Mouse (Mus musculus) cerebellum, adult 2 months (tissue): ENCODE data around the gene Pex13. TPM values are rescaled to one million over a fixed set of nuclear protein-coding genes. Genes with fewer than 3 reads are reported as not detected.

Source experiments
- DNase-seq, 2 experiments: peaks; one replicate each; pipeline ENCODE4 v3.0.0; 2021
- H3K27ac ChIP-seq: fragments of 200-500 bp; 2 replicates; pipeline ENCODE4 v1.5.1; 2012; ENCODE audit warnings: low read length, control low read depth, inconsistent platforms; ENCODE audit not compliant: insufficient read depth
- H3K27me3 ChIP-seq: fragments of 200-500 bp; 2 replicates; pipeline ENCODE4 v1.6.1; 2012; ENCODE audit warnings: inconsistent platforms, mild to moderate bottlenecking, low read length, moderate library complexity; ENCODE audit not compliant: control insufficient read depth, insufficient read depth
- H3K4me1 ChIP-seq: fragments of 200-500 bp; 2 replicates; pipeline ENCODE4 v1.6.1; 2011; ENCODE audit warnings: low read length; ENCODE audit not compliant: control insufficient read depth, insufficient read depth
- H3K4me3 ChIP-seq: fragments of 200-500 bp; replicated peaks from 2 replicates; pipeline ENCODE3; 2011; ENCODE audit warnings: mild to moderate bottlenecking, low read depth, low read length, control low read depth; ENCODE audit not compliant: insufficient read depth
- CTCF ChIP-seq: fragments of 200-500 bp; IDR thresholded peaks from 2 replicates; pipeline ENCODE4 v1.5.1; 2011; ENCODE audit warnings: low read depth, mild to moderate bottlenecking, control low read depth, low read length, moderate library complexity, borderline replicate concordance; ENCODE audit not compliant: insufficient read depth
- POLR2A ChIP-seq: fragments of 200-500 bp; IDR thresholded peaks from 2 replicates; pipeline ENCODE4 v1.6.1; 2011; ENCODE audit warnings: low read length, control low read depth, borderline replicate concordance; ENCODE audit not compliant: insufficient read depth
- WGBS: fragments of 180-500 bp; shearing (Covaris S2); methylation state at CpG from one replicate; pipeline ENCODE4 v1.1.7; 2018; 5-methylcytosine and 5-hydroxymethylcytosine counted together
- polyA plus RNA-seq: library from polyadenylated mRNA; depleted of rRNA; stranded (reverse); fragments of >200 nt; gene quantifications from 2 replicates; pipeline ENCODE4 v1.2.3, GENCODE M21; 2012

Pex13 gene
- polyA plus RNA-seq, 1 experiment, result 18.5 TPM

DNA sequence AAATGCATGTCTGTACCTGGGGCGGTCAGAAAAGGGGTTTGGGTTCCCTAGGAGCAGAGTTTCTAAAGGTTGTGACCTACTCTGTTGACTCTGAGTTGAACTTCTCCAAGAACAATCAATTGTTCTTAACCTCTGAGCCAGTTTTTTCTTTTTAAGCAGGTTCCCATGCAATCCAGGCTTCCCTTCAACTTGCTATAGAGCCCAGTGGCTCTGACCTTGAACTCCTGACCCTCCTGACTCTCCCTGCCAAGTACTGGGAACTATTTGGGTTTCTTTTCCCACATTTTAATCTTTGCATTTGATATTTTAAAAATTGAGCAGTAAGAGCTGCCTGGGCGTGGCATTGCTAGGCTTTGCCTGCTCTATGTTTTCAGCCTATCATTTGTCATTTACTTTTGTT lies 27.5 kb upstream of the Pex13 start:
- no peaks in the 10 kb centered on the region for H3K27me3 ChIP-seq
- H3K4me3 ChIP-seq, result no peak overlapping the region
- no peak for DNase-seq
- 98% methylated on average over 2 of the region's 2 CpGs for WGBS
- H3K4me1 ChIP-seq, result no peaks in the 10 kb centered on the region
- H3K27ac ChIP-seq, result no peak overlapping the region
- TF ChIP-seq CTCF (no peak), POLR2A (no peak)

DNA sequence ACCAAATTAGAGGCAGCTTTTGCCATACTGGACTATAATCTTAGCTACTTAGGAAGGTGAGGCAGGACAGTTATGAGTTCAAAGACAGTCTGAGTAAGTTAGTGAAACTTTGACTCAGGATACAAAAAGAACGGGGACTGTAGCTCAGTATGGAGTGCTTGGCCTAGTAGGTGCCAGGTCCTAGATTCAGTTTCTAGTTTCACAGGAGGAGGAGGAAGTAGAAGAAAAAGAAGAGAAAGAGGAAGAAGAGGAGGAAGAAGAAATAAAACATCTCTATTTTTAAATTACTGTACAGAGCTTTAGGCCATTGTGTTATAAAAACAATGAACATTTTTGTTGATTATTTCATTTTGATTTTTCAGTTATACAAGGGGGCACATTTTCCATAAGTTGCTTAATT lies 22.3 kb upstream of the Pex13 start:
- Histone ChIP-seq H3K4me3 (no peak overlapping the region), H3K27me3 (no peaks in the 10 kb centered on the region), H3K27ac (no peak overlapping the region), H3K4me1 (no peaks in the 10 kb centered on the region)
- no peak for DNase-seq
- TF ChIP-seq POLR2A (no peak), CTCF (no peak)
- WGBS, result 94% methylated on average over 1 of the region's 1 CpGs

DNA sequence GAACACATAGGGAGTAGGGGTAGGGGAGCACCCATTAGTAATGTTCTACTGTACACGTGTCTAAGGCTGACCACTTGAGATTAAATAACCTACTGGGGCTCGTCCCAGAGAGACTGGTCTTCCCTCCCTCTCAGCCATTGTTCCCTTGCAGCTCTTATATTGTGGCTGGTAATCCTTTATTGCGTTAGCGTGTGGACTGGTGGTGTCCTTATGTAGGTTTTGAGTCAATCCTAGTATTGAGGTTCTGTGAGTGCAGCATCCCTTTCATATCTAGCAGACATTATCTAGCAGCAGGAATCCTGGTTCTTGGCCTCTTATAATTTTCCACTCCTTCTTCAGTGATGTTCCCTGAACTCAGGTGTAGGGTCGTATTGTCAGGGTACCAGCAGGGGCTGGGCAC lies 20.9 kb upstream of the Pex13 start:
- TF ChIP-seq CTCF, result no peak
- TF ChIP-seq POLR2A, result no peak
- DNase-seq, result no peak
- Histone ChIP-seq H3K4me3 (no peak overlapping the region), H3K27ac (no peak overlapping the region), H3K27me3 (no peaks in the 10 kb centered on the region), H3K4me1 (no peaks in the 10 kb centered on the region)
- WGBS, result 90% methylated on average over 5 of the region's 5 CpGs

DNA sequence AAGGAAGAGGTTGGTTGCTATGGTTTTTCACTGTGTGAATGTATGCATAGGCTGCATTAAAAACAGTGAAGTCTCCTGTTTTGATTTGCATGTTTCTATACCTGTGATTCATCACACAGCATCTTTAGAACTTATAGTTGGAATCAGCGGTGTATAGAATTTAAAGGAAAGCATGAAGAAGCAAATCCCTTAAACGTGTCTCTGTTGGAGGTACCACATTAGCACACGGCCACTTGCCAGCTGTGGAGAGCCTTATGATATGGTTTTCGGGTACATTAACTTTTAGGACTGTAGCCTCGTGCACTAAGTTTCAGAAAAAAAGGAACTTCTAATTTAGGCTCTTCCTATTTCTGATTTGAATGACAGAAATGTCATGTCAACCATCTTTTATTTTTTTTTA lies 16.8 kb upstream of the Pex13 start:
- TF ChIP-seq CTCF, result no peak
- no peak overlapping the region for H3K27ac ChIP-seq
- H3K4me3 ChIP-seq, result no peak overlapping the region
- H3K27me3 ChIP-seq, result no peaks in the 10 kb centered on the region
- WGBS, result 78% methylated on average over 5 of the region's 5 CpGs
- DNase-seq, result no peak
- H3K4me1 ChIP-seq, result no peaks in the 10 kb centered on the region

DNA sequence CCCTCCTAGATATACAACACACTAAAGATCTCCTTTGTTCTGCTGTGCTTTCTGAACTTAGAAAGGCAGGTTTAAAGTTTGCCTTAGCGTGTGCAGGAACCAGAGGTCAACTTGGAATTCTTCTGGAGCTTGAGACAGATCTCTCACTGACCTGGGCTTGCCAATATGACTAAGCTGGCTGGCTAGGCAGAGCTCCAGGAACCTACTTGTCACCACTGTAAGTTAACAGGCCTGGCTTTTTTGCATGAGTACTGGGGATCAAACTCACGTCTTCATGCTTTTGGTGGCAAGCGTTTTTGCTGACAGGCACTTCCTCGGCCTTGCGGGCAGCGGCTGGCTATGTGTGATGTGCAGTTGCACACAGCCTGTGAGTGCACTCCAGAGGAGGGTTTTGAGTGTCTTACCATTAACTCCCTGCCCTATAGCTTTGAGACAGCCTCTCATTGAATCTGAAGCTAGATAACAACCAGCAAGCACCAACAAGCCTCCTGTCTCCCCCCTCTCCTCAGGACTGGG lies 14.7 kb upstream of the Pex13 start:
- H3K4me1 ChIP-seq, result no peaks in the 10 kb centered on the region
- DNase-seq, result no peak
- no peak for TF ChIP-seq CTCF
- TF ChIP-seq POLR2A, result no peak
- 93% methylated on average over 6 of the region's 6 CpGs for whole genome bisulfite sequencing
- no peaks in the 10 kb centered on the region for H3K27me3 ChIP-seq
- H3K27ac ChIP-seq, result no peak overlapping the region
- no peak overlapping the region for H3K4me3 ChIP-seq

DNA sequence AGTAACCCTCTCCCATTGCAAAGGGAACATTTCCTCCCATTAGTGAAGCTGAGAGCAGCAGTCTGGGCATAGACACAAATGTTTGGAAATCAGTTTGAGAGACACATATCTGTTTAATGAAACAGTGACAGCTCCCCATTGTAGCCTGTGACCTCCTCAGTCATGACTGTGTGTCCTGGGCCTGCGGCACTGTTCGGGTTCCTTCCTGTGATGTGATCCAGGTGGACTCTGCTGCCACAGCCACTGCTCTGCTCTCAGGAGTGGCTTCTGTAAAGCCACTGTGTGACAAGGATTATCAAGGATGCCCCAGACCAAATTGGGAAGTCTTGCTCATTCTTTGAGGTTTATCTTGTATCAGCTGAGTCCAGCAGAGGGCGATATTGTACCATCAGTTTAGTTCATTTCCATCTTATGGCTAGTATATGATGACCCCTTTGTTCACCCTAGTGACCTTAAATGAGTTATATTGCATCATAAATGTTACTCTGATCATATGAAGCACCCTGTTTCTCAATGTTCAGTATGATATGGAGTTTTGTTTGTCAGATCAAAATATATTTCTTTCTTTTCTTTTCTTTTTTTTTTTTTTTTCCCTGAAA lies 13.4 kb upstream of the Pex13 start:
- DNase-seq, result peak; percentile 34 to 49
- TF ChIP-seq CTCF (peak; percentile 48), POLR2A (no peak)
- Histone ChIP-seq H3K4me3 (no peak overlapping the region), H3K27me3 (no peaks in the 10 kb centered on the region), H3K4me1 (no peaks in the 10 kb centered on the region), H3K27ac (no peak overlapping the region)
- WGBS, result 42% methylated on average over 3 of the region's 3 CpGs

DNA sequence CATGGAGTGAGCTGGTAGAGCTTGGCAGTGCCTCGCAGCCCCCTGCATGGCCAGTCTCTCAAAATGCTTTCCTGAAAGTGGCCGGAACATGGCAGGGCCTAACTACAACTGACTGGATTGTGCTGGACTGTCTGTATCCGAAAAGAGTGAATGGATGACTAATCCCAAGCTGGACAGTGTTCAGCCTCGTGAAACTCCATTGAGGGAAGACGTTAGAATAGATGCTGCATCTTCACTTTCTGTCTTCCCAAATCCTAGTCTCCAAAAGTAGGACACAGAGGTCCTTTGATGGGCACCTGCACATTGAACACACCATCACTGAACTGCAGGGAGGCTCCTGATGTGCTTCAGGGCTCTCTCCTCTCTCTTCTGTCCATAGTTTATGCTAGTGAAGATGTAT lies 10.3 kb upstream of the Pex13 start:
- no peaks in the 10 kb centered on the region for H3K4me1 ChIP-seq
- no peak overlapping the region for H3K27ac ChIP-seq
- no peak for DNase-seq
- H3K27me3 ChIP-seq, result no peaks in the 10 kb centered on the region
- no peak overlapping the region for H3K4me3 ChIP-seq
- 84% methylated on average over 5 of the region's 5 CpGs for WGBS
- no peak for TF ChIP-seq POLR2A
- TF ChIP-seq CTCF, result no peak

DNA sequence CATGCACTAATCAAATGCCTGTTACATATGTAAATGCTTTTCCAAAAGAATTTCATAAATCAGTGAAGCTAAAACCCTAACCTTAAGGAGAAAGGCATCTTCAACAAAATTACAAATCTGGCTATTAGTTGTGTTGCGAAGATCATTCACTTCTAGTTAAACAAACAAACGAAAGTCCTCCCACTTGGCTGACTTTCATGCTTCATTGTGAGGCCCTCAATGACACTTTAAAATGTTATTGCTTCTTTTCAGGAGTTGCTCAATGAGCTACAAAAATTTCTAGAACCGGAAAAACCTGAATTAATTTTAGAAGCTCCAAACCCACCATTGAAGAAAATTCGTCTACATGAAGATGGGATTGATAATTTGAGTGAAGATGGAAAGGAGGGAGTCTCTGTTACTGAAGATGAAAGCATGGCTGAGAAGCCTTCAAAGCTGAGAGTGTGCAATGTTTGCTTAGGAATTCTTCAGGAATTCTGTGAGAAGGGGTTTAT lies 6.5 kb upstream of the Pex13 start:
- Histone ChIP-seq H3K4me3 (no peak overlapping the region), H3K27me3 (no peaks in the 10 kb centered on the region), H3K4me1 (no peaks in the 10 kb centered on the region), H3K27ac (no peak overlapping the region)
- DNase-seq, result no peak
- WGBS, result 89% methylated on average over 4 of the region's 4 CpGs
- TF ChIP-seq POLR2A (no peak), CTCF (no peak)
